Mouse (Mus musculus): Measurements from ENCODE around the gene Dnajc3. TPM values are rescaled to one million over a fixed set of nuclear protein-coding genes. Genes with fewer than 3 reads are reported as not detected.

The Dnajc3 gene
- polyA plus RNA-seq, 1 experiment from 2014 or later: 46.7 TPM

DNA sequence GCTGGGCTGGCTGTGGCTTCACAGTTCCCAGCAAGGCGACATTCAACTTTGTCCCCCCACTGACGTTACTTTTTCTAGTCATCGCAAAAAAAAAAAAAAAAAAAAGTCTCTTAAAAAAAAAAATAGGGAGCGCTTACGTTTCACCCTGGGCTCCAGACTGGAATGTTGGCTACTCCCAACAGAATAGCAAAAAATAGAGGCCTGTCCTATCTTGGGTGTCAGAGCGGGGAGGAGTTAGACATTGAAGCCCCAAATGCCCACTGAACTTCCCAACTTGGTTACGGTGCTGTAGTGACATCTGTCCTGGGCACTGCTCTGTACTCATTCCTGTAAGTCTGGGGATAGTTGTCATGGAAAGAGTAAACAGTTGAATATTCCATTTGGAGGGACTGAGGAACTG, 775 bp downstream of the Dnajc3 start:
- Histone ChIP-seq H3K27me3 (ENCODE audit: control insufficient read depth, insufficient read depth, low read length) (no peaks in the 10 kb centered on the region), H3K9me3 (ENCODE audit: control insufficient read depth, low read length) (no peaks in the 10 kb centered on the region), H3K27ac (ENCODE audit: low read depth, low read length) (no peak overlapping the region; the same call in 1 of the 2 replicates), H3K4me2 (replicated peaks; ENCODE audit: low read depth, low read length) (peak overlapping the region; percentile 58), H3K4me1 (ENCODE audit: control insufficient read depth, insufficient read depth, low read length) (peaks cover 5% of the 10 kb centered on the region), H3K36me3 (ENCODE audit: control insufficient read depth, insufficient read depth, low read length) (no peaks in the 10 kb centered on the region), H3K4me3 (ENCODE audit: low read length) (peak overlapping the region; percentile 97), H3K9ac (ENCODE audit: low read depth, low read length) (peak overlapping the region; percentile 96)
- WGBS: 0% methylated on average over 7 of the region's 7 CpGs
- ATAC-seq (ENCODE audit: low FRiP score, low TSS enrichment): no peak

DNA sequence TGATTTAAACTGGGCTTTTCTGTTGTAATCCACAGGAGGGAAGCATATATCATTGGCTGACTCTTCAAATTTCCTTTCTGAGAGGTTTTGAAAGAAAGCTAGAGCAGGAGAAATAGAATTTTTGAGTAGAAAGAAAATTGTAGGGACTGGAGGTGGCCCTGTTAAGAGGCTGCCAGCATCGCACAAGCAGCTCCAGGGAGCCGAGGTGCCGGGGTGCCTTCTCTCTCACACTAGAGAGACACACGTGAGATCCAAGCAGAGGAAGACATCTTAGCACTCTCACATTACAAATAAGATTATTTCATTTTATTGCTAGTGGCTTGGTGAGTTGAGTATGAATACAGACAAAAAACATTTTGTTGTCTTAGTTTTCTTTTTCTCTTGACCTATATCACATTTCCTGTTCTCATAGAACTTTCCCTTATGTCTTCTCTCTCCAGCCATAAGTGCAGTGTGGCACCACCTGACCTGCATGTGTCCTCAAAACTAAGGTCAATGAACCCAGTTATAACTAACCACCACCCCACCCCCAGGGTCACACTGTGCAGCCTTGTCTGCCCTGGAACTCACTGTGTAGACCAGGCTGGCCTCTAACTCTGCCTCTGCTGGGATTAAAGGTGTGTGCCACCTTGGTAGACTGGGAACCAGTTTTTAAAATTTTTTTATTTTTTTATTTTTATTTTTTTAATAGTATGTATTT, 3.2 kb downstream of the Dnajc3 start:
- Histone ChIP-seq H3K4me3 (ENCODE audit: low read length) (no peak overlapping the region), H3K4me2 (replicated peaks; ENCODE audit: low read depth, low read length) (no peak overlapping the region), H3K4me1 (ENCODE audit: control insufficient read depth, insufficient read depth, low read length) (peaks cover 5% of the 10 kb centered on the region), H3K27me3 (ENCODE audit: control insufficient read depth, insufficient read depth, low read length) (no peaks in the 10 kb centered on the region), H3K36me3 (ENCODE audit: control insufficient read depth, insufficient read depth, low read length) (no peaks in the 10 kb centered on the region), H3K9ac (ENCODE audit: low read depth, low read length) (no peak overlapping the region), H3K9me3 (ENCODE audit: control insufficient read depth, low read length) (no peaks in the 10 kb centered on the region), H3K27ac (ENCODE audit: low read depth, low read length) (no peak overlapping the region)
- 68% methylated on average over 4 of the region's 4 CpGs for WGBS
- no peak for ATAC-seq (ENCODE audit: low FRiP score, low TSS enrichment)

DNA sequence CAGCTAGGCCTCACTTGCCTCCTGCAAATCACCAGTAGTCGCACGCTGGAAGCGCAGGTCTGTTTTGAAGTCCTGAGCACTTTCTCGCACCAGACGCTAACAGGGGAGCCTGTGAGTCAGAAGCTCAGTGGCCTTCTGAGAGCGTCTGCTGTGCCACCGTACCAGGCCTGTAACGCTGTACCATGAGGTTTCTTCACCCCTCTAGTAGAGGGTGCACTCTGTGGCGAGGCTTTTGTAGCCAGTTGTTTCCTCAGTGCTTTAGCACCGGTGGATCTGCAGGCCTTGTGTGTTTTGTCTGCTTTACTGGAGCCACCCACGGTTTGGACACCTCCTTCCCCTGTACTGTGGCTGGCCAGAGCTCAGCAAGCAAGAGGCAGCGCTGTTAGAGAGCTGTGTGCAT, 4.3 kb downstream of the Dnajc3 start:
- H3K9me3 ChIP-seq (ENCODE audit: control insufficient read depth, low read length): no peaks in the 10 kb centered on the region
- no peak overlapping the region for H3K4me3 ChIP-seq (ENCODE audit: low read length)
- no peaks in the 10 kb centered on the region for H3K27me3 ChIP-seq (ENCODE audit: control insufficient read depth, insufficient read depth, low read length)
- H3K9ac ChIP-seq (ENCODE audit: low read depth, low read length): no peak overlapping the region
- H3K27ac ChIP-seq (ENCODE audit: low read depth, low read length): no peak overlapping the region
- H3K4me2 ChIP-seq (replicated peaks; ENCODE audit: low read depth, low read length): no peak overlapping the region
- H3K4me1 ChIP-seq (ENCODE audit: control insufficient read depth, insufficient read depth, low read length): peaks cover 5% of the 10 kb centered on the region
- ATAC-seq (ENCODE audit: low FRiP score, low TSS enrichment): no peak
- WGBS: 46% methylated on average over 12 of the region's 12 CpGs
- H3K36me3 ChIP-seq (ENCODE audit: control insufficient read depth, insufficient read depth, low read length): no peaks in the 10 kb centered on the region

DNA sequence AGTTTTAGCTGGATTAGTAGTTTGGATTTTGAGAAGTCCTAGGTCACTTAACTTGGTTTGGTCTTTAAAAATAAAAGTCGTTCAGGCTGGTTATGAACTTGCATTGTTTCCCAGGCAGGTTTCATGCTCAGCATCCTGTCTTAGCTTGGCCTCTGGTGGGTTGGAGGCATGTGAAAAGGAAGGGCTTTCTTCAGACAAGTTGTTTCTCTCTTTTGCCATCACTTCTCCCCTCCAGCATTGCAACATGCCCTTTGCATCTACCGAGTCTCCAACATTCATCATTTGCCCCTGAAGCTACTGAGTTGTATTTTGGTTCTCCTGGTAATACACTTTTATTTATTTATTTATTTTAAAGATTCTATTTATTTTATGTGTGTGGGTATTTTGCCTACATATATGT, 6.9 kb downstream of the Dnajc3 start:
- H3K4me2 ChIP-seq (replicated peaks; ENCODE audit: low read depth, low read length): no peak overlapping the region
- 92% methylated on average over 2 of the region's 2 CpGs for WGBS
- H3K4me1 ChIP-seq (ENCODE audit: control insufficient read depth, insufficient read depth, low read length): no peaks in the 10 kb centered on the region; the same call in 1 of the 2 replicates
- no peak overlapping the region for H3K4me3 ChIP-seq (ENCODE audit: low read length)
- no peaks in the 10 kb centered on the region for H3K9me3 ChIP-seq (ENCODE audit: control insufficient read depth, low read length)
- no peak overlapping the region for H3K9ac ChIP-seq (ENCODE audit: low read depth, low read length)
- no peaks in the 10 kb centered on the region for H3K36me3 ChIP-seq (ENCODE audit: control insufficient read depth, insufficient read depth, low read length)
- no peaks in the 10 kb centered on the region for H3K27me3 ChIP-seq (ENCODE audit: control insufficient read depth, insufficient read depth, low read length)
- H3K27ac ChIP-seq (ENCODE audit: low read depth, low read length): no peak overlapping the region
- ATAC-seq (ENCODE audit: low FRiP score, low TSS enrichment): no peak

DNA sequence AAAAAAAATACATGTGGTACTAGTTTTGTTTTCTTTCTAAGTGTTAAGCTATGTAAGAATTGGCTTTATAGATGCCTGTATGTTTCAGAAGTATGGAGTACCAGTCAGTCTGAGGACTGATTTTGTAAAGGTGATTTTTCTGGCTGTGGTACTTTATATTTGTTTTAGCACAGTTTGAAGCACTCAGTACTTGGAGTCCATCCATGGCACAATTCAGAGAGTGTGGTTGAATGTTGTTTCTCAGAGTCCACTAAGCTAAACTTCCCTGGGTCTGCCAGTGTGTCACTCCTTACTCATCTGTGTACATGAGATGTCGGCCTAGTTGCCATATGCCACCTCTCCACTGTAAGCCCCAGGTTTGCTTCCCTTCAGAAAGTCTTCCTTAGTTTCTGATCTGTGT, 11.1 kb downstream of the Dnajc3 start:
- no peaks in the 10 kb centered on the region for H3K9me3 ChIP-seq (ENCODE audit: control insufficient read depth, low read length)
- no peaks in the 10 kb centered on the region for H3K27me3 ChIP-seq (ENCODE audit: control insufficient read depth, insufficient read depth, low read length)
- no peak overlapping the region for H3K4me3 ChIP-seq (ENCODE audit: low read length)
- H3K4me2 ChIP-seq (replicated peaks; ENCODE audit: low read depth, low read length): no peak overlapping the region
- no peak for ATAC-seq (ENCODE audit: low FRiP score, low TSS enrichment)
- H3K36me3 ChIP-seq (ENCODE audit: control insufficient read depth, insufficient read depth, low read length): peaks cover 5% of the 10 kb centered on the region
- no peak overlapping the region for H3K27ac ChIP-seq (ENCODE audit: low read depth, low read length)
- WGBS: 82% methylated on average over 1 of the region's 1 CpGs
- H3K9ac ChIP-seq (ENCODE audit: low read depth, low read length): no peak overlapping the region
- no peaks in the 10 kb centered on the region for H3K4me1 ChIP-seq (ENCODE audit: control insufficient read depth, insufficient read depth, low read length)

DNA sequence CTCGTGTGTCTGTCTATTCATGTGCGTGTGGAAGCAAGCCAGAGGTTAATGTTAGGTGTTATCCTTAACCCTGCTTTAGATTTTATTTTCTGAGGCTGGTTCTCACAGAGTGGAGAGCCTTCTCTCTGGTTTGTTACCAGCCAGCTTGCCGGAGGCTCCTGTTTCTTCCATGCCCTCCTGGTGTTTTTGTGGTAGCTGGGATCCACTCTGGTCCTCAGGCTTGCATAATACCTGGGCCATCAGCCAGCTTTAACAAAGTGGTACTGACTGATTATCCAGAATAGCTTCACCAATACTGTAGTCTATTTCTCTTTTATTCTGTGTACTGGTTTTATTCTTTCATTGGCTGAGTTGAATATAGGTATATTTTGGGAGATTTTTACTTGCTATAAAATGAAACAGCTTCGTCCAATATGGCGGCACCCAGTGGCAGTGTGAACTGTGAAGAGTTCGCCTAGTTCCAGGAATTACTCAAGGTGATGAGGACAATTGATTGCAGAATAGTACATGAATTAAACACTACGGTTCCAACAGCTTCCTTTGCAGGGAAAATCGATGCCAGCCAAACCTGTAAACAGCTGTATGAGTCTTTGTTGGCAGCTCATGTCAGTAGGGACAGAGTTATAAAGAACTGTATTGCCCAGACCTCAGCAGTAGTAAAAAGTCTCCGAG, 14.3 kb downstream of the Dnajc3 start:
- H3K4me1 ChIP-seq (ENCODE audit: control insufficient read depth, insufficient read depth, low read length): no peaks in the 10 kb centered on the region
- no peak overlapping the region for H3K4me2 ChIP-seq (replicated peaks; ENCODE audit: low read depth, low read length)
- no peak overlapping the region for H3K4me3 ChIP-seq (ENCODE audit: low read length)
- H3K9me3 ChIP-seq (ENCODE audit: control insufficient read depth, low read length): no peaks in the 10 kb centered on the region
- no peak overlapping the region for H3K27ac ChIP-seq (ENCODE audit: low read depth, low read length)
- peaks cover 20% of the 10 kb centered on the region for H3K36me3 ChIP-seq (ENCODE audit: control insufficient read depth, insufficient read depth, low read length)
- H3K9ac ChIP-seq (ENCODE audit: low read depth, low read length): no peak overlapping the region
- 95% methylated on average over 9 of the region's 9 CpGs for WGBS
- ATAC-seq (ENCODE audit: low FRiP score, low TSS enrichment): no peak
- no peaks in the 10 kb centered on the region for H3K27me3 ChIP-seq (ENCODE audit: control insufficient read depth, insufficient read depth, low read length)

DNA sequence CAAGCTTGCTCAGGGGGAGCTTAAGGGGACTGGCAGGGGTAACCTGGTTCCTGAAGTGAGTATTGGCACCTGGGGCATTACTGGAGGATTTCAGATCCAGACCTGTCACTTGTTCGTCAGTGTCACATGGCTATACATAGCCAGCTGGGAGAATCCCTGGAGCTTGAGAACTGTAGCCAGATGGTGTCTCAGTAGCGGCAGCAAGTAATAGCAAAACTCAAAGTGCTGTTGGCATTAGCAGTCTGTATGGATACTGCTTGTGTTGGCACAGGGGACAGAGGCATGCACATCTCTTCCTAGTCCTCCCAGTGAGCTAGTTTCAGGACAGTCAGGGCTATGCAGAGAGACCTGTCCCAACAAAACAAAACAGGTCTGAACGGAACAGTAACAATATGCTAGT, 20.2 kb downstream of the Dnajc3 start:
- Histone ChIP-seq H3K4me3 (ENCODE audit: low read length) (no peak overlapping the region), H3K9me3 (ENCODE audit: control insufficient read depth, low read length) (no peaks in the 10 kb centered on the region), H3K27ac (ENCODE audit: low read depth, low read length) (no peak overlapping the region), H3K4me2 (replicated peaks; ENCODE audit: low read depth, low read length) (no peak overlapping the region), H3K4me1 (ENCODE audit: control insufficient read depth, insufficient read depth, low read length) (no peaks in the 10 kb centered on the region), H3K27me3 (ENCODE audit: control insufficient read depth, insufficient read depth, low read length) (no peaks in the 10 kb centered on the region), H3K9ac (ENCODE audit: low read depth, low read length) (no peak overlapping the region), H3K36me3 (ENCODE audit: control insufficient read depth, insufficient read depth, low read length) (peaks cover 71% of the 10 kb centered on the region)
- ATAC-seq (ENCODE audit: low FRiP score, low TSS enrichment): no peak
- 92% methylated on average over 3 of the region's 3 CpGs for WGBS

DNA sequence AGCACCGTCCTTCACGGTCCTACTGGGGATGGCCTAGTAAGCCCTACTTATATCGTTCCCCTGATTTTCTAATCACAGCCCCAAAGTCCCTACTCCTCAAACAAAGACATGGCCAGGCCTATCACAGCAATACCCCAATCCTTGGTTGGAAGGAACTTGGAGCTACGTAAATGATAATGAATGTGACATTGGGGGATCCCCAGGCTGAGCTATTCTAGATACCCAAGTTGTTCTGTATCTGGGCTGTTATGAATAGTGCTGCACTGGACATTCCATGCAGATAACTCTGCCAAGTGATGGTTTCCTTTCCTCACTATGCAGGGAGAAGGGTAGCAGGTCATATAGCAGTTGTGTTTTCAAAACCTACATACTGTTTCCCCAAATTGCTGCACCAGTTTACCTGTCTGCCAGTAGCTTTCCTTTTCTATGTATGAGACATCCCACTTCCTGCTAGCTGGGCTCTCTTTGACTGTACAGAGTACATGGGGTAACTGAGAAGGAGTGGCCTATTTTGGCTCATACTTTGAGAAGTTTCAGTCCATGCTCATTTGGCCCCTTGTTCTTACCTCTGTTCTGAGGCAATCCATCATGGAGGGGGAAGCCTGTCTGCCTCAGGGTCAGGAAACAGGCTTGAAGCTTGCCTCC, 27.7 kb downstream of the Dnajc3 start:
- H3K4me2 ChIP-seq (replicated peaks; ENCODE audit: low read depth, low read length): no peak overlapping the region
- no peak overlapping the region for H3K27ac ChIP-seq (ENCODE audit: low read depth, low read length)
- H3K9ac ChIP-seq (ENCODE audit: low read depth, low read length): no peak overlapping the region
- no peak for ATAC-seq (ENCODE audit: low FRiP score, low TSS enrichment)
- H3K4me1 ChIP-seq (ENCODE audit: control insufficient read depth, insufficient read depth, low read length): no peaks in the 10 kb centered on the region
- peaks cover 47% of the 10 kb centered on the region for H3K36me3 ChIP-seq (ENCODE audit: control insufficient read depth, insufficient read depth, low read length)
- 91% methylated on average over 4 of the region's 4 CpGs for WGBS
- H3K27me3 ChIP-seq (ENCODE audit: control insufficient read depth, insufficient read depth, low read length): no peaks in the 10 kb centered on the region
- no peaks in the 10 kb centered on the region for H3K9me3 ChIP-seq (ENCODE audit: control insufficient read depth, low read length)
- no peak overlapping the region for H3K4me3 ChIP-seq (ENCODE audit: low read length)

DNA sequence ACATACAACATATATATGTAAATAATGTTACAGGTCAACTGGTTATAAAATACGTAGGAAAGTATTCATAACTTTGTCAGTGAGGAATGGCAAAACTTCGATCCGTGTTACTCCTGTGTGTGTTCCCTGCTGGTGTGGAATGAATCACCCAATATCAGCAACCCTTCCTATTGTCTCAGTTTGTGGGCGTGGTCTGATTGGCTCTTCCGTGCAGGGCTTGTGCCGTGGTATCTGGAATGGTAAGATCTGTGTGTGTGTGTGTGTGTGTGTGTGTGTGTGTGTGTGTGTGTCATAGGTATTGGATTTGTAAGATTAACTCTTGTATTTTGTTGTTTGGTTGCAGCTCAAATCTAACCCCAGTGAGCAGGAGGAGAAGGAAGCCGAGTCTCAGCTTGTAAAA, 29.9 kb downstream of the Dnajc3 start:
- H3K36me3 ChIP-seq (ENCODE audit: control insufficient read depth, insufficient read depth, low read length): peaks cover 47% of the 10 kb centered on the region
- H3K27ac ChIP-seq (ENCODE audit: low read depth, low read length): no peak overlapping the region
- no peak overlapping the region for H3K4me2 ChIP-seq (replicated peaks; ENCODE audit: low read depth, low read length)
- H3K4me3 ChIP-seq (ENCODE audit: low read length): no peak overlapping the region
- H3K9me3 ChIP-seq (ENCODE audit: control insufficient read depth, low read length): no peaks in the 10 kb centered on the region
- H3K27me3 ChIP-seq (ENCODE audit: control insufficient read depth, insufficient read depth, low read length): no peaks in the 10 kb centered on the region
- ATAC-seq (ENCODE audit: low FRiP score, low TSS enrichment): no peak
- no peaks in the 10 kb centered on the region for H3K4me1 ChIP-seq (ENCODE audit: control insufficient read depth, insufficient read depth, low read length)
- 89% methylated on average over 7 of the region's 7 CpGs for WGBS
- H3K9ac ChIP-seq (ENCODE audit: low read depth, low read length): no peak overlapping the region

All from kidney, embryonic 14.5 days (tissue).